Mouse (Mus musculus) megakaryocyte-erythroid progenitor cell, adult 5 weeks (primary cell): Measurements from ENCODE around the gene Arhgap17. TPM values are rescaled to one million over a fixed set of nuclear protein-coding genes. Genes with fewer than 3 reads are reported as not detected.

Source experiments
- polyA plus RNA-seq: library from polyadenylated mRNA; stranded (reverse); fragments of >175 nt; gene quantifications from 2 replicates; pipeline ENCODE4 v1.2.3, GENCODE M21; 2012

Arhgap17 gene
- polyA plus RNA-seq = 184 and 189 TPM in 2 replicates

DNA sequence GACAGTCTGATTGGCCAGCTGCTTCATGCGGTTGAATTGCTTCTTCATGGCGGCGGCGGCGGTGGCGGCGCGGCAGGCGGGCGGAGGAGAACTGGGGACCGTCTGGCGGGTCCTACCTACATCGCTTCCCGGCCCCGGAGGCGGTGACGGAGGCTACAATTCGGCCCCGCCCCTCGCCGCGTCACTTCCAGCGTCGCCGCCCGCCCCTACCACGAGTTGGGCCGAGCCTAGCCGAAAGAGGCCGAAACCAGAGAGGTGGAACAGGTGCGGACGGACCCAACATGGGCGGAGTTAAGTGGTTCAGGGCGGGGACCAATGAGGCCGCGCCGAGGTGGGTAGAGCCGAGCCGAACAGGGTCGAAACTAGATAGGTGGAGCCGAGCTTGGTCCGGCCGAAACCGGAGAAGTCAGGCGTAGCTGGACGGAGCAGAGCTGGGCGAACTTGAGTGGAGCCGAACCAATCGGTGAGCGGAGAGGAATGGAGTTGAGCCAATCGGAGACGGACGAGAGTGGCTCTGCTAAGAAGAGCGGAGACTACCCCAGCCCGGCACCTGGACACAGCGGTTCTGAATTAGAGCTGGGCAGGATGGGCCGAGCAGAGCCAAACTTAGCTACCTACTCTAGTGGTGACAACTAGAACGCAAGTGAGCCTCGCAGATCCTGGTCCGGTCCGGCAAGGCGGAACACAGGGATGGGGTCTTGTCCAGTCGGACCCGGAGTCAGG is at the start of gene Arhgap17, which contains the start of gene Lcmt1:
TSS of gene Arhgap17 (minus strand) at position 157 of the 723 bp plus-strand sequence.
TSS of gene Lcmt1 (plus strand) at position 26 of the 723 bp plus-strand sequence.

Other genes starting within 250 kb of the Arhgap17 start
- gene Tnrc6a, start 246.0 kb downstream of the Arhgap17 start, polyA plus RNA-seq = 44.4 and 53.8 TPM in 2 replicates
- 0.06 and 0.12 TPM in 2 replicates for gene Slc5a11, start 155.1 kb downstream of the Arhgap17 start, polyA plus RNA-seq
- 5.4 and 5.5 TPM in 2 replicates for gene Lcmt1, start 131 bp downstream of the Arhgap17 start, polyA plus RNA-seq
- gene Aqp8, start 92.4 kb upstream of the Arhgap17 start, polyA plus RNA-seq = not detected in 2 replicates
- gene Zkscan2, start 130.5 kb upstream of the Arhgap17 start, polyA plus RNA-seq = not detected in 2 replicates